ENCODE assay signal across 19 mouse cellular contexts in the genomic region with DNA sequence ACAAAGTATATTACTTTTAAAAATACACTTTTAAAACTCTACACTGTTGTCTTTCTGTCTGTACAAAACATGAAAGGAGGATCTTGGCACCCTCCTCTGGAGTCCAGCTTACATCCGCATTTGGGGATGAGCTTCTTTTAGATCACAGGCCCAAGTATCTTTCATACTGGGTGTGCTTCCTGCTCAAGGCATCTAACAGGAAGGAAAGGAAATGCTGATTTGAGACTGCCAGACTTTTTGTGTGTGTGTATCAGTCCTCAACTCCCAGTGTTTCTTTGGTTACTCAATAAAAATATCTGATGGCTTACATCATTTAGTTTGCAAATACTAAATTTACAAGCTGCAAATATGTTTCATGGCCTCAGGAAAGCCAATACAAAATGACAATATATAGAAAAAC. TPM values are rescaled to one million over a fixed set of nuclear protein-coding genes. Genes with fewer than 3 reads are reported as not detected.
DNase-seq lines count a peak whose midpoint lies in the region; ATAC-seq and TF ChIP-seq lines count a peak whose summit lies in the region.
"Had no signal": no experiment of that assay in that cellular context is flagged by ENCODE, and none has a peak within 500 bp of the region (broad histone marks: within the 10 kb centered on the region; RNA-seq: fewer than 3 reads in every experiment).

No protein-coding gene starts in this region.

- no peak overlapping the region for H3K4me3 ChIP-seq in heart, adult 2 months
- H3K4me3 ChIP-seq in MEL (ENCODE audit: control insufficient read depth in 1 of 2, insufficient read depth in 1 of 2, low read depth in 2 of 2, low read length in 2 of 2), result no peak overlapping the region
- H3K4me3 ChIP-seq: hindbrain, embryonic 12.5 days; left cerebral cortex, adult 2 months; liver, embryonic 15.5 days; myocyte had no signal

- TF ChIP-seq RAD21 in MEL (IDR thresholded peaks at IDR 0.05; ENCODE audit: low read depth, low read length), result no peak

- no peak for TF ChIP-seq CTCF in heart, adult 2 months (IDR thresholded peaks at IDR 0.05)
- no peak for TF ChIP-seq CTCF in MEL (IDR thresholded peaks at IDR 0.05 in 2 of 3, conservative IDR thresholded peaks at IDR 0.05 in 1 of 3; ENCODE audit: control insufficient read depth in 1 of 3, insufficient read depth in 1 of 3, low read depth in 2 of 3, low read length in 3 of 3, poor library complexity in 1 of 3, severe bottlenecking in 1 of 3)

- H3K27ac ChIP-seq in heart, adult 2 months, result peak overlapping the region; percentile 2; the same call in 1 of the 2 replicates
- H3K27ac ChIP-seq in MEL (ENCODE audit: control insufficient read depth, low read depth, low read length), result no peak overlapping the region; the same call in 1 of the 2 replicates
- H3K27ac ChIP-seq: hindbrain, embryonic 12.5 days; left cerebral cortex, adult 2 months; liver, embryonic 15.5 days had no signal

- WGBS in heart, adult 2 months, result 2% methylated on average over 1 of the region's 1 CpGs

- no peaks in the 10 kb centered on the region for H3K9me3 ChIP-seq in MEL (replicated peaks; ENCODE audit: insufficient read depth, low read length)
- H3K9me3 ChIP-seq: liver, embryonic 15.5 days had no signal

- 0 out of 2 replicates have a peak, but pooled peaks have one; percentile 12 for TF ChIP-seq POLR2A in heart, adult 2 months (IDR thresholded peaks at IDR 0.05; ENCODE audit: insufficient read depth, low read depth, low read length)
- no peak for TF ChIP-seq POLR2A in MEL (IDR thresholded peaks at IDR 0.05; ENCODE audit: control insufficient read depth in 1 of 2, insufficient read depth in 1 of 2, low read depth in 1 of 2, low read length in 2 of 2, poor library complexity in 1 of 2)

- H3K4me1 ChIP-seq in heart, adult 2 months (ENCODE audit: control insufficient read depth, insufficient read depth, low read length), result peaks cover 4% of the 10 kb centered on the region
- peaks cover 0 to 4% of the 10 kb centered on the region in 2 experiments; a peak in 2 of 4 replicates for H3K4me1 ChIP-seq in MEL (ENCODE audit: control insufficient read depth in 1 of 2, insufficient read depth in 2 of 2, low read length in 2 of 2)
- H3K4me1 ChIP-seq: hindbrain, embryonic 12.5 days; liver, embryonic 15.5 days had no signal

- no peaks in the 10 kb centered on the region for H3K27me3 ChIP-seq in heart, adult 2 months (ENCODE audit: control insufficient read depth, insufficient read depth, low read length)
- no peaks in the 10 kb centered on the region for H3K27me3 ChIP-seq in MEL (ENCODE audit: control insufficient read depth in 1 of 2, insufficient read depth in 2 of 2, low read length in 2 of 2)
- H3K27me3 ChIP-seq: hindbrain, embryonic 12.5 days; liver, embryonic 15.5 days; Patski had no signal

- peak; percentile 17; the same call in 1 of the 2 replicates for ATAC-seq in granulocyte monocyte progenitor cell, adult 5-6 weeks (replicated peaks; ENCODE audit: poor library complexity, severe bottlenecking)
- ATAC-seq: forebrain, embryonic 14.5 days; inflammation-experienced regulatory T-cells, adult 6 months; Patski had no signal

- peaks cover 45% of the 10 kb centered on the region for H3K36me3 ChIP-seq in heart, adult 2 months (ENCODE audit: control insufficient read depth, insufficient read depth, low read length)
- peaks cover 0 to 11% of the 10 kb centered on the region in 2 experiments; a peak in 3 of 4 replicates for H3K36me3 ChIP-seq in MEL (ENCODE audit: control insufficient read depth in 1 of 2, insufficient read depth in 2 of 2, low read length in 2 of 2)
- H3K36me3 ChIP-seq: hindbrain, embryonic 12.5 days; liver, embryonic 15.5 days had no signal

- DNase-seq in heart, adult 2 months, result no peak
- DNase-seq in heart, postnatal 14 days, result no peak
- peak; percentile 22 for DNase-seq in kidney, postnatal 14 days
- no peak for DNase-seq in kidney, postnatal 10 days
- DNase-seq in MEL (ENCODE audit: low read depth, low spot score), result peak; percentile 63
- no peak for DNase-seq in embryo, embryonic 10 days (ENCODE audit: low spot score)
- DNase-seq: adrenal gland, postnatal 36 days; B cell, adult 2 months; cerebellum, adult 9-11 months; midbrain, embryonic 14.5 days; thymus, postnatal 4 days had no signal

- intact Hi-C loops in heart, adult 2 months (cut with DNase I), result no loop called here
- intact Hi-C loops in heart, postnatal 14 days (cut with DNase I), result no loop called here

- 0 out of 2 replicates have a peak, but pooled peaks cover 2% of the 10 kb centered on the region for H3K79me2 ChIP-seq in heart, adult 2 months (replicated peaks; ENCODE audit: control insufficient read depth, insufficient read depth, low read length)
- no peaks in the 10 kb centered on the region for H3K79me2 ChIP-seq in MEL (ENCODE audit: control insufficient read depth, insufficient read depth, low read length, poor library complexity)

- TF ChIP-seq EP300 in heart, adult 2 months (IDR thresholded peaks at IDR 0.05; ENCODE audit: insufficient read depth, low read depth, low read length), result no peak
- TF ChIP-seq EP300 in MEL (IDR thresholded peaks at IDR 0.05; ENCODE audit: low read depth in 1 of 2, low read length in 2 of 2), result peak; percentile 69

- no peak overlapping the region for H3K9ac ChIP-seq in heart, adult 2 months (ENCODE audit: low read depth, low read length)
- no peak overlapping the region for H3K9ac ChIP-seq in MEL (ENCODE audit: control insufficient read depth, low read depth, low read length, poor library complexity, severe bottlenecking)
- H3K9ac ChIP-seq: hindbrain, embryonic 12.5 days; liver, embryonic 15.5 days had no signal

TF ChIP-seq in MEL, 35 proteins besides CTCF, POLR2A, EP300 and RAD21:
- TF ChIP-seq ZKSCAN1 (IDR thresholded peaks at IDR 0.05; ENCODE audit: low read depth, low read length) (no peak), GATA1 (IDR thresholded peaks at IDR 0.05; ENCODE audit: low read depth, low read length) (peak; percentile 50; the same call in 1 of the 2 replicates), MAFK (IDR thresholded peaks at IDR 0.05; ENCODE audit: borderline replicate concordance, low read depth, low read length) (no peak), ZC3H11A (IDR thresholded peaks at IDR 0.05; ENCODE audit: low read depth, low read length) (no peak), ELF1 (IDR thresholded peaks at IDR 0.05; ENCODE audit: low read depth, low read length) (peak; percentile 43; the same call in 1 of the 2 replicates), ZNF384 (IDR thresholded peaks at IDR 0.05; ENCODE audit: low read depth, low read length) (no peak), GABPA (IDR thresholded peaks at IDR 0.05; ENCODE audit: low read depth, low read length) (no peak), USF1 (IDR thresholded peaks at IDR 0.05; ENCODE audit: low read depth, low read length) (no peak), KAT2A (conservative IDR thresholded peaks at IDR 0.05; ENCODE audit: low read depth, low read length) (no peak), E2F4 (IDR thresholded peaks at IDR 0.05; ENCODE audit: borderline replicate concordance, low read depth, low read length) (no peak), TCF12 (IDR thresholded peaks at IDR 0.05; ENCODE audit: low read depth, low read length) (no peak), SIN3A (IDR thresholded peaks at IDR 0.05; ENCODE audit: low read length) (no peak), CHD2 (IDR thresholded peaks at IDR 0.05; ENCODE audit: low read length) (no peak), MAZ (IDR thresholded peaks at IDR 0.05; ENCODE audit: low read depth, low read length) (no peak), SMC3 (IDR thresholded peaks at IDR 0.05; ENCODE audit: low read depth, low read length) (no peak), MYC (IDR thresholded peaks at IDR 0.05; ENCODE audit: low read depth, low read length) (no peak), ETS1 (IDR thresholded peaks at IDR 0.05; ENCODE audit: low read depth, low read length) (peak; percentile 25; the same call in 1 of the 2 replicates), MEF2A (IDR thresholded peaks at IDR 0.05; ENCODE audit: extremely low read depth, insufficient replicate concordance, low read depth, low read length, poor library complexity, severe bottlenecking) (no peak), NELFE (IDR thresholded peaks at IDR 0.05; ENCODE audit: low read depth, low read length) (no peak)

RNA-seq across cellular contexts. Expression of a gene that starts 42.3 kb away (rescaled TPM):
- total RNA-seq in heart, adult 2 months (2021), result 100 to 1,000 TPM; 609 to 668 TPM
- 508 and 956 TPM in 2 replicates for polyA plus RNA-seq in heart, adult 2 months (2012; rRNA removed)
- total RNA-seq in heart, postnatal 14 days (2021), result 100 to 1,000 TPM; 678 to 728 TPM
- 6.7 and 8.7 TPM in 2 replicates for total RNA-seq in MEL (2012; rRNA removed)
- polyA plus RNA-seq in MEL (2012; ENCODE audit: insufficient read depth in 1 of 2, insufficient read length in 2 of 2, low read depth in 1 of 2, low replicate concordance in 2 of 2, missing spikeins in 1 of 2), result 1 to 10 TPM in 1 of 2 experiments, not detected in 1; 9.9 TPM
- 17.5 and 25.7 TPM in 2 replicates for total RNA-seq in granulocyte monocyte progenitor cell, adult 5-6 weeks (2014; fragmentation: Nextera tagmentation)
- 16.7 and 17.6 TPM in 2 replicates for total RNA-seq in granulocyte monocyte progenitor cell, adult 5-6 weeks (2017)

Comparison
In these comparisons a context has a peak if more than half of its experiments do, and no peak if none do; other contexts are left out.
1. DNase-seq: peak in kidney, postnatal 14 days (single experiment) and MEL (single experiment); none in heart, adult 2 months (0 of 2), heart, postnatal 14 days (0 of 2), kidney, postnatal 10 days (single experiment) and embryo, embryonic 10 days (single experiment).
2. RNA of a gene that starts 42.3 kb away (total RNA-seq): 678 to 728 TPM in heart, postnatal 14 days and 609 to 668 TPM in heart, adult 2 months; 16.7 to 25.7 TPM in granulocyte monocyte progenitor cell, adult 5-6 weeks and 6.7 to 8.7 TPM in MEL; every median in the first group is over 10 times any median in the second.